Mouse (Mus musculus) kidney, embryonic 16.5 days (tissue): Measurements from ENCODE around the gene Baz2b. TPM values are rescaled to one million over a fixed set of nuclear protein-coding genes. Genes with fewer than 3 reads are reported as not detected.

Source experiments
- ATAC-seq: fragments of 200-750 bp; cut with Nextera tagmentation; 2 replicates; pipeline ENCODE4 v1.8.0; 2017; ENCODE audit warnings: moderate TSS enrichment; ENCODE audit not compliant: low FRiP score, low TSS enrichment
- H3K27ac ChIP-seq: fragments of 300-500 bp; sonication (generic); 2 replicates; pipeline ENCODE4 v1.5.1; 2014; ENCODE audit warnings: low read length
- H3K27me3 ChIP-seq: fragments of 300-500 bp; sonication (generic); 2 replicates; pipeline ENCODE4 v1.6.1; 2014; ENCODE audit warnings: low read length, control low read depth, mixed read lengths; ENCODE audit not compliant: insufficient read depth
- H3K36me3 ChIP-seq: fragments of 300-500 bp; sonication (generic); 2 replicates; pipeline ENCODE4 v1.6.1; 2014; ENCODE audit warnings: low read length, control low read depth, mixed read lengths; ENCODE audit not compliant: insufficient read depth
- H3K4me1 ChIP-seq: fragments of 300-500 bp; sonication (generic); 2 replicates; pipeline ENCODE4 v1.6.1; 2014; ENCODE audit warnings: low read length, control low read depth, mixed read lengths; ENCODE audit not compliant: insufficient read depth
- H3K4me2 ChIP-seq: fragments of 300-500 bp; sonication (generic); replicated peaks from 2 replicates; pipeline ENCODE4 v1.6.1; 2014; ENCODE audit warnings: low read depth, low read length
- H3K4me3 ChIP-seq: fragments of 300-500 bp; sonication (generic); 2 replicates; pipeline ENCODE4 v1.5.1; 2014; ENCODE audit warnings: mild to moderate bottlenecking, low read length
- H3K9ac ChIP-seq: fragments of 300-500 bp; sonication (generic); replicated peaks from 2 replicates; pipeline ENCODE4 v1.6.1; 2014; ENCODE audit warnings: low read length
- H3K9me3 ChIP-seq: fragments of 300-500 bp; sonication (generic); 2 replicates; pipeline ENCODE4 v1.6.1; 2016; ENCODE audit warnings: low read length, control low read depth
- WGBS: fragments of 180-500 bp; shearing (Covaris S2); extraction: QIAGEN DNeasy Blood & Tissue Kit; methylation state at CpG from one replicate; pipeline ENCODE4 v1.1.7; 2014; 5-methylcytosine and 5-hydroxymethylcytosine counted together
- polyA plus RNA-seq: library from polyadenylated mRNA; unstranded; fragments of >200 nt; fragmentation: Nextera tagmentation; extraction: Ambion mirVana; gene quantifications from 2 replicates; pipeline ENCODE4 v1.2.1, GENCODE M21; 2015

Gene Baz2b
- polyA plus RNA-seq, 1 experiment from 2014 or later: 51.1 TPM

- H3K27ac ChIP-seq: no peak overlapping the region
- WGBS: 77% methylated on average over 4 of the region's 4 CpGs
- no peaks in the 10 kb centered on the region for H3K9me3 ChIP-seq
- H3K4me3 ChIP-seq: no peak overlapping the region
- no peak overlapping the region for H3K9ac ChIP-seq
- no peak overlapping the region for H3K4me2 ChIP-seq
- no peaks in the 10 kb centered on the region for H3K27me3 ChIP-seq
- no peaks in the 10 kb centered on the region for H3K4me1 ChIP-seq
- peaks cover 44% of the 10 kb centered on the region for H3K36me3 ChIP-seq
- ATAC-seq: no peak
Observed at GRCm38 (mm10) chr2:59962579-59962978, 247.1 kb downstream of the Baz2b start.

GRCm38 (mm10) chr2:59960495-59960772 is 249.2 kb downstream of the Baz2b start:
- H3K27me3 ChIP-seq: no peaks in the 10 kb centered on the region
- WGBS: 90% methylated on average over 2 of the region's 2 CpGs
- H3K36me3 ChIP-seq: peaks cover 43% of the 10 kb centered on the region
- no peaks in the 10 kb centered on the region for H3K4me1 ChIP-seq
- no peak overlapping the region for H3K9ac ChIP-seq
- no peak overlapping the region for H3K27ac ChIP-seq
- ATAC-seq: no peak
- H3K4me2 ChIP-seq: no peak overlapping the region
- no peak overlapping the region for H3K4me3 ChIP-seq
- no peaks in the 10 kb centered on the region for H3K9me3 ChIP-seq

GRCm38 (mm10) chr2:59959668-59960494 is 249.8 kb downstream of the Baz2b start:
- no peak overlapping the region for H3K4me2 ChIP-seq
- peaks cover 44% of the 10 kb centered on the region for H3K36me3 ChIP-seq
- H3K4me3 ChIP-seq: no peak overlapping the region
- WGBS: 87% methylated on average over 14 of the region's 14 CpGs
- H3K9me3 ChIP-seq: no peaks in the 10 kb centered on the region
- no peaks in the 10 kb centered on the region for H3K27me3 ChIP-seq
- ATAC-seq: no peak
- H3K4me1 ChIP-seq: no peaks in the 10 kb centered on the region
- H3K27ac ChIP-seq: no peak overlapping the region
- no peak overlapping the region for H3K9ac ChIP-seq

- H3K4me1 ChIP-seq: no peaks in the 10 kb centered on the region
- no peaks in the 10 kb centered on the region for H3K27me3 ChIP-seq
- no peak overlapping the region for H3K9ac ChIP-seq
- H3K36me3 ChIP-seq: peaks cover 50% of the 10 kb centered on the region
- no peak for ATAC-seq
- no peak overlapping the region for H3K4me3 ChIP-seq
- no peaks in the 10 kb centered on the region for H3K9me3 ChIP-seq
- 76% methylated on average over 6 of the region's 6 CpGs for WGBS
- no peak overlapping the region for H3K27ac ChIP-seq
- no peak overlapping the region for H3K4me2 ChIP-seq
Observed at GRCm38 (mm10) chr2:59958543-59958942, 251.1 kb downstream of the Baz2b start.

GRCm38 (mm10) chr2:59955916-59956315 is 253.7 kb downstream of the Baz2b start:
- Histone ChIP-seq H3K27me3 (no peaks in the 10 kb centered on the region), H3K27ac (no peak overlapping the region), H3K4me1 (no peaks in the 10 kb centered on the region), H3K4me2 (no peak overlapping the region), H3K9ac (no peak overlapping the region), H3K36me3 (peaks cover 40% of the 10 kb centered on the region), H3K9me3 (no peaks in the 10 kb centered on the region), H3K4me3 (no peak overlapping the region)
- ATAC-seq: no peak
- 91% methylated on average over 7 of the region's 7 CpGs for WGBS

- WGBS: 82% methylated on average over 3 of the region's 3 CpGs
- H3K9ac ChIP-seq: no peak overlapping the region
- peaks cover 39% of the 10 kb centered on the region for H3K36me3 ChIP-seq
- no peak overlapping the region for H3K27ac ChIP-seq
- no peak overlapping the region for H3K4me3 ChIP-seq
- H3K9me3 ChIP-seq: no peaks in the 10 kb centered on the region
- ATAC-seq: no peak
- H3K27me3 ChIP-seq: no peaks in the 10 kb centered on the region
- no peak overlapping the region for H3K4me2 ChIP-seq
- no peaks in the 10 kb centered on the region for H3K4me1 ChIP-seq
Observed at GRCm38 (mm10) chr2:59954791-59955190, 254.8 kb downstream of the Baz2b start.

- Histone ChIP-seq H3K4me3 (no peak overlapping the region), H3K9ac (no peak overlapping the region), H3K27ac (no peak overlapping the region), H3K27me3 (no peaks in the 10 kb centered on the region), H3K4me2 (no peak overlapping the region), H3K36me3 (peaks cover 31% of the 10 kb centered on the region), H3K9me3 (no peaks in the 10 kb centered on the region), H3K4me1 (no peaks in the 10 kb centered on the region)
- no peak for ATAC-seq
- WGBS: 96% methylated on average over 13 of the region's 13 CpGs
Observed at GRCm38 (mm10) chr2:59952286-59953014, 257.2 kb downstream of the Baz2b start.

GRCm38 (mm10) chr2:59951706-59952105 is 257.9 kb downstream of the Baz2b start:
- no peak overlapping the region for H3K9ac ChIP-seq
- no peaks in the 10 kb centered on the region for H3K4me1 ChIP-seq
- no peak for ATAC-seq
- no peaks in the 10 kb centered on the region for H3K27me3 ChIP-seq
- H3K4me2 ChIP-seq: no peak overlapping the region
- peaks cover 26% of the 10 kb centered on the region for H3K36me3 ChIP-seq
- no peak overlapping the region for H3K4me3 ChIP-seq
- no peaks in the 10 kb centered on the region for H3K9me3 ChIP-seq
- WGBS: 89% methylated on average over 8 of the region's 8 CpGs
- no peak overlapping the region for H3K27ac ChIP-seq

- WGBS: 87% methylated on average over 4 of the region's 4 CpGs
- H3K9ac ChIP-seq: no peak overlapping the region
- H3K36me3 ChIP-seq: peaks cover 26% of the 10 kb centered on the region
- no peak for ATAC-seq
- H3K4me2 ChIP-seq: no peak overlapping the region
- no peak overlapping the region for H3K4me3 ChIP-seq
- no peaks in the 10 kb centered on the region for H3K4me1 ChIP-seq
- H3K9me3 ChIP-seq: no peaks in the 10 kb centered on the region
- no peaks in the 10 kb centered on the region for H3K27me3 ChIP-seq
- H3K27ac ChIP-seq: no peak overlapping the region
Observed at GRCm38 (mm10) chr2:59951127-59951526, 258.5 kb downstream of the Baz2b start.

- no peak for ATAC-seq
- Histone ChIP-seq H3K9me3 (no peaks in the 10 kb centered on the region), H3K27me3 (no peaks in the 10 kb centered on the region), H3K27ac (no peak overlapping the region), H3K9ac (no peak overlapping the region), H3K4me2 (no peak overlapping the region), H3K36me3 (peaks cover 14% of the 10 kb centered on the region; the same call in 1 of the 2 replicates), H3K4me3 (no peak overlapping the region), H3K4me1 (no peaks in the 10 kb centered on the region)
- 27% methylated on average over 9 of the region's 9 CpGs for WGBS
Observed at GRCm38 (mm10) chr2:59936296-59936695, 273.3 kb downstream of the Baz2b start.
